Mouse (Mus musculus) G1E-ER4 (cell line): ENCODE measurements around the gene Wipf1. TPM values are rescaled to one million over a fixed set of nuclear protein-coding genes. Genes with fewer than 3 reads are reported as not detected.

Experiments
- GATA1 ChIP-seq: IDR thresholded peaks from one replicate; pipeline ENCODE4 v1.8.0; 2012; ENCODE audit warnings: low read length, inconsistent platforms
- polyA plus RNA-seq: library from polyadenylated mRNA; stranded (reverse); fragments of >175 nt; gene quantifications from 2 replicates; pipeline ENCODE4 v1.2.3, GENCODE M21; 2012

Wipf1 gene
- polyA plus RNA-seq, 1 experiment: 0.16 TPM

DNA sequence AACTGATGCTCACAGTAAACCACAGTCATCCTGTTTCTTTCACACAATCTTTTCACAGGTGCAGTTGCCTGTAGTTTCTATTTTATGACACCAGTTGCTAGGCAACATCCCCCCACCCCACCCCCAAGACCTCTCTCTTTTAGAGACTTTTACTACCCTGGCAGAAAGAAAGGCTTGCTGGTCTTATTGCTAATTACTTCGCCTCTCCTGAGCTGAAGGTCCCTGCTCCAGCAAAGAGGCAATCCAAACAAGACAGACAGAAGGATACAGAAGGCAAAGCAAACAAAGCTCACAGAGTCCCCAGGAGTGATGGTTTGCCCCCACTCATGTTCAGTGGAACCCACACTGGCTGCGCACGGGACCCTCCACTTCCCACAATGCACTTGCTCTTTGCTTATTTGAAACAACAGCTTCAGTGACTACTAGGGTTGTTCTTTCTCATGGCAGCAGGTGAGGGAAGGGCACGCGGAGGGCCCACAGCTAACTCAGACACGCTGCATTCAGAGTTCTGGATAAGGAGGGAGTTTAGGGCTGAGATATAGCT is 79.3 kb downstream of the Wipf1 start:
- no peak for TF ChIP-seq GATA1

- TF ChIP-seq GATA1: no peak
Measured at GRCm38 (mm10) chr2:73443985-73444384, 85.5 kb downstream of the Wipf1 start.

DNA sequence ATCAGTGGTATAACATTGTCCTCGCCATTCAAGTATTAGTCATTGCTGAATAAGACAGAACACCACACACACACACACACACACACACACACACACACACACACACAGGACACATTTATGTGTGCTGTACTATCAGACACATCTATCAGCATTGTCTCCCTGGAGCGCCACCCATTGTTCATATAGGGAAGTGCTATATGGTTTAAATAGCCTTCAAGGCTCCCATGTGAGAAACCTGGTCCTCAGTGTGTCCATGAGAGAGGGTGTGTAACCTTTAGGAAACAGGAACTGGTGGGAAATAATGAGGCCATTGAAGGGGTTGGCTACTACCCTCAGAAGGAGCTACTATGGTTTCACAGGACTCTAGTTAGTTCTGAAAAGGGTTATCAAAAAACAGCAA is 87.5 kb downstream of the Wipf1 start:
- TF ChIP-seq GATA1: no peak

- TF ChIP-seq GATA1: no peak
Measured at GRCm38 (mm10) chr2:73440319-73440718, 89.2 kb downstream of the Wipf1 start.

- TF ChIP-seq GATA1: no peak
Measured at GRCm38 (mm10) chr2:73436976-73437375, 92.6 kb downstream of the Wipf1 start.

DNA sequence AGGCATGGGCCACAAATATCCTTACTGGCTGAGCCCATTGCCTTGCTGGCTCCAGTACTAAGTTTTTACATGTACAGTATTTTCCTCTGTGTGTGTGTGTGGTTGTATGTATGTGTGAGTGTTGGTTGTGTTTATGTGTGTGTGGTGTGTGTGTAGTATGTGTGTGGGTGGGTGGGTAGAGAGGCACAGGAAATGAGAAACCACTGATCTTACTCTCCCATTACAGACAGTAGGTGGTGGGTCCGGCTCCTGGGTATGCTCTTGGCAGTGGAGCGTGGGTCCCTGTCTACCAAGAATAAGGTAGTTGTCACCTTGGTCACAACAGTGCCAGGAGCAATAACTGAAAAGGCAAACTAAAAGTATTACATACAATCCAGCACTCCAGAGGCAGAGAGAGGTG is 93.7 kb downstream of the Wipf1 start:
- TF ChIP-seq GATA1: no peak

DNA sequence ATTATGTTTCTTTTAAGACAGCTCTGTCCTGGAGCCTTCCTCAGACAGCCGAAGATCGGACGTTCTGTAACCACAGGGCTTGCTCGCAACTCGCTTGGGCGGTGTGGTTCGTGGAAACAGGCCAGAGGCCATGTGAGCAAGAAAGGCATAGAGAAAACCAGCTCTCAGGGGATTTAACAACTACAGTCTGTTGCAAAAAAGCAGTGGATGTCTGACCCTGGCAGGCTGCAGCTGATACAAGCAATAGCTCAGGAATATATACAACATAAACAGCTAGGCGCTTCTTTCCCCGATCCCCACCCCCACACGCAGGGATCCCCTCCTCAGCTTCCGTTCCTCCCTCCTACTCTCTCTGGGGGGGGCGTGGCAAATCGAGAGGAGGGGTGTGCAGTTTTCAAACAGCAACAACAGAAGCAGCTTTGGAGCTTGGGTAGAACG is 97.6 kb downstream of the Wipf1 start:
- no peak for TF ChIP-seq GATA1

- TF ChIP-seq GATA1: no peak
Measured at GRCm38 (mm10) chr2:73428803-73429468, 100.6 kb downstream of the Wipf1 start.

DNA sequence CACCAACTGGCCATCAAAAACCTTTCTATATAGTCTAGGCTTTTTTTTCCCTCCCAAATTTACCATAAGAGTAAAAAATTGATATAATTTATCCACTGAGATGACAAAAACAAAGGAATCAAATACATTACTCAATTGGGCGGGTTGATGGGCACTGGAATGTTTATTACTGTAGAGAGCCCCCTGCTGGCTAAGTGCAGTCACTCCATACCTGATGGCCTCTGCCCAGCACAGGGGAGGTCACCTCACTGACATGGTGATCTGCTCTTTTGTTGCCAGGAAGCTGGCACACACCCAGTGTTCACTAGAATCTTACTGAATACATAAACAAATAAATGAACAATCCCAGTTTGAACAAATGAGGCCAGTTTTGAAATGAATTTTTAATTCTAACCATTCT is 102.2 kb downstream of the Wipf1 start:
- no peak for TF ChIP-seq GATA1

- TF ChIP-seq GATA1: no peak
Measured at GRCm38 (mm10) chr2:73425822-73426221, 103.7 kb downstream of the Wipf1 start.

- TF ChIP-seq GATA1: no peak
Measured at GRCm38 (mm10) chr2:73419730-73420129, 109.8 kb downstream of the Wipf1 start.

DNA sequence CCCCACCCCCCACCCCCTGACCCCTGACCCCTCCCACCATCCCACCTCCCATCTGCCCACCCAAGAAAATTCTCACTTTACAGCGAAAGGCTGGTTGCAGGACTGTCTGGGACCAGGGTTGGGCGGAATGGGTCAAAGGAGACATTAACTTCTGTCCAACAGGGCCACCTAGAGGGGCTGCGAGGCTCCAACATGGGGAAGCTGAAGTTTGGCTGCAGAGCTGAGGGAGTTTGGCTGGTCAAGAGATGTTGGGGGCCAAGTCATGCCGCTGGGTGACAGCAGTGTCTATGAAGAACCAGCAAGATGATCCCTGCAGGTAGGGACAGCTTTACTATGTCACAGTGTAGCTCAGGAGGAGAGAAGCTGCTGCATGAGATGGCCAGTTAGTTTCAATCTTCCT is 110.2 kb downstream of the Wipf1 start:
- TF ChIP-seq GATA1: no peak

DNA sequence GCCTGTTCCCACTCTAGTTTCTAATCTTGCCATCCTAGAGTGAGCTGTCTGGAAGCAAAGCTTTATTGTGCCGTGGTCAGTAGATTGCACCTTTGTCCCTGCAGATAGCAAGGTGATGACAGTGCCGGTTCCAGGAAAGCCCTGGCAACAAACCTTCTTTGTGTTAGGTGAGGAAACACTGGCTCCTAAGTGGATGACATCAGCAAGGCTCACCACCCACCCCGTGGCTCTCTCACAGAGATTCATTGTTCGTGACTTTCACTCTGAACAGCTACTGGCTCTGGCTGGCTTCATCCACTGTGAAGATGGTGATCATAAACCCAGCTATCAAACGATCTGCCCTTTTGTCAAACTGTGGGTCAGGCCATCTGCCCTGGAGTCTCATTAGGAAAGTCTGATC is 113.6 kb downstream of the Wipf1 start:
- TF ChIP-seq GATA1: no peak

DNA sequence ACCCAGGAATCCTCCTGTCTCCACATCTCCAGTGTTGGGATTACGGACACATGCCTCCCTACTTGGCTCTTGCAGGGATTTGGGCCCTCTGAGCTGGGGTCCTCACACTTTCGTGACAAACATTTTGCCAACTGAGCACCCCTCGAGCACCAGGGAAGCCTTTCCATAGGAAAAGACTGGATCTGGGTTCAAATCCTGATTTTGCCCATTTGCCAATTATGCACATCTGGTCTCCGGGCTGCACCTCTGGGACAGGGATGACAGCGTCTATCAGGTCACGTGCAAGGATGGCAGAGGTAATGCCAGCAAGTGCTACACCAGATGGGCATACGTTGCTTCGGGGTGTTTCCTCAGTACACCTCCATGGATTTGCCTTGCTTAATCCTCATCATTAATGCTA is 119.5 kb downstream of the Wipf1 start:
- no peak for TF ChIP-seq GATA1

- no peak for TF ChIP-seq GATA1
Measured at GRCm38 (mm10) chr2:73407662-73408061, 121.9 kb downstream of the Wipf1 start.

GRCm38 (mm10) chr2:73406336-73406915 is 123.1 kb downstream of the Wipf1 start:
- TF ChIP-seq GATA1: no peak

DNA sequence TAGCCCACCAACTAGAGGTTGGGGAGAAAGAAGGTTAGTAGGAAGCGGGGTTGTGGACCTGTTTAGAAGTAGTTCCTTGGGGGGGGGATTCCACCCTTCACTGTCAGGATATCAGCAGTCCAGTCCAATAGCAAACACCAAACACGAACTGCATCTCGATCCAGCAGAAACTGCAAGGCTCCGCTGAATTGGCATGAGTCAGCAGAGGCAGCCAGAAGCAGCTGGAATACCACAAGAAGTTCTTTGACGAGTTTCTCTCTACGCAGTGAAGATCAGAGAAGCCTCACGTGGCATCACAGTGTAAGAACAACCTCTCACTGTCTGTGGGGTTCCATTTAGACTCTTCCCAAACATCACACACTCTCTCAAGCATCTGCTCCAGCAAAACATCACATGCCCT is 124.6 kb downstream of the Wipf1 start:
- no peak for TF ChIP-seq GATA1
